Mouse (Mus musculus) ES-E14 (cell line): Measurements from ENCODE around the gene 1810046K07Rik.

ENCODE experiments used
- CHD2 ChIP-seq: IDR thresholded peaks from 2 replicates; pipeline ENCODE4 v1.6.1; 2014; ENCODE audit warnings: mild to moderate bottlenecking, low read depth, low read length, inconsistent platforms
- HCFC1 ChIP-seq: IDR thresholded peaks from 2 replicates; pipeline ENCODE4 v1.6.1; 2012; ENCODE audit warnings: low read length, inconsistent platforms, borderline replicate concordance; ENCODE audit not compliant: insufficient read depth
- ZC3H11A ChIP-seq: IDR thresholded peaks from 2 replicates; pipeline ENCODE4 v1.6.1; 2012; ENCODE audit warnings: low read depth, mild to moderate bottlenecking, inconsistent platforms, low read length, borderline replicate concordance

GRCm38 (mm10) chr9:51328731-51329130, at the start of gene 1810046K07Rik:
- no peak for TF ChIP-seq CHD2
- TF ChIP-seq HCFC1, result no peak
- no peak for TF ChIP-seq ZC3H11A
